Mouse (Mus musculus): ENCODE data around the gene Lrrfip2. TPM values are rescaled to one million over a fixed set of nuclear protein-coding genes. Genes with fewer than 3 reads are reported as not detected.

Gene Lrrfip2
- total and polyA plus RNA-seq, 3 experiments, result 16.6 to 30.9 (median 25.2) TPM

DNA sequence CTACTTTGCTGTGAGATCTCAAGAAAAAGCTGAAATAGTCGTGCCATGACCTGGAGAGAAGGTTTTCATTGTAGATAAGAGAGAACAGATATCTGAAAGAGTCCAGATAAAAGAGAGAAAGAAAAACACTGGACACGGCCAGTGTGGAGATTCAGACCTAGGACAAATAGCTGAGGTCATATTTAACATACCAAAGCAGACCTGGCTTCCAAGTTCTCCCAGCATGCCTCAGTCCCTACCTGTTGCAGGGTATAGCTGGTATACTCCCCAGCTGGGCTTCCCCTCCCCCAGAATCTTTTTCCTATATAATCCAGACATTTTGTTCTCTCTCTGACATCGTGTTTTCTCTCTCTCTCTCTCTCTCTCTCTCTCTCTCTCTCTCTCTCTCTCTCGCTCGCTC, 29.4 kb upstream of the Lrrfip2 start:
- TF ChIP-seq MAFK (IDR thresholded peaks at IDR 0.05; ENCODE audit: insufficient replicate concordance, low read length), result no peak
- TF ChIP-seq MYC (IDR thresholded peaks at IDR 0.05; ENCODE audit: low read depth, low read length), result no peak
- TF ChIP-seq JUN (IDR thresholded peaks at IDR 0.05; ENCODE audit: insufficient read depth, low read depth, low read length), result no peak
- TF ChIP-seq KAT2A (IDR thresholded peaks at IDR 0.05; ENCODE audit: insufficient replicate concordance, low read length), result no peak
- no peak for TF ChIP-seq MXI1 (IDR thresholded peaks at IDR 0.05; ENCODE audit: low read depth, low read length)
- TF ChIP-seq JUND (conservative IDR thresholded peaks at IDR 0.05; ENCODE audit: low read depth, low read length), result no peak
- TF ChIP-seq ZMIZ1 (IDR thresholded peaks at IDR 0.05; ENCODE audit: low read depth, low read length), result no peak
- TF ChIP-seq CHD1 (IDR thresholded peaks at IDR 0.05; ENCODE audit: low read depth, low read length), result no peak
- TF ChIP-seq USF1 (IDR thresholded peaks at IDR 0.05; ENCODE audit: low read depth, low read length), result no peak
- TF ChIP-seq CHD2 (IDR thresholded peaks at IDR 0.05; ENCODE audit: low read length), result no peak
- TF ChIP-seq USF2 (conservative IDR thresholded peaks at IDR 0.05; ENCODE audit: low read depth, low read length), result no peak
- TF ChIP-seq MAZ (IDR thresholded peaks at IDR 0.05; ENCODE audit: low read depth, low read length), result no peak
- TF ChIP-seq CTCF (conservative IDR thresholded peaks at IDR 0.05 in 1 of 2, IDR thresholded peaks at IDR 0.05 in 1 of 2; ENCODE audit: low read depth in 2 of 2, low read length in 2 of 2), result no peak
- no peak for TF ChIP-seq TBP (conservative IDR thresholded peaks at IDR 0.05; ENCODE audit: low read depth, low read length)
- no peak for TF ChIP-seq NRF1 (IDR thresholded peaks at IDR 0.05; ENCODE audit: low read depth, low read length)
- no peak for TF ChIP-seq IRF4 (IDR thresholded peaks at IDR 0.05; ENCODE audit: low read depth, low read length)
- no peak for TF ChIP-seq POLR2A (IDR thresholded peaks at IDR 0.05; ENCODE audit: low read depth, low read length)
- DNase-seq (ENCODE audit: extremely low read depth), result no peak
- no peak overlapping the region for H3K9ac ChIP-seq (ENCODE audit: insufficient read depth, low read depth)
- peaks cover 5% of the 10 kb centered on the region for H3K27me3 ChIP-seq (replicated peaks)
- no peak overlapping the region for H3K4me2 ChIP-seq (ENCODE audit: insufficient read depth, low read depth, poor library complexity, severe bottlenecking)
- peaks cover 11 to 17% of the 10 kb centered on the region in 2 experiments for H3K4me1 ChIP-seq (ENCODE audit: control insufficient read depth in 1 of 2, insufficient read depth in 2 of 2)
- H3K79me2 ChIP-seq (replicated peaks; ENCODE audit: control insufficient read depth, extremely low read depth, insufficient read depth, poor library complexity, severe bottlenecking), result no peaks in the 10 kb centered on the region
- in situ Hi-C loops (cut with MboI; ENCODE audit: low pct_ligation_motif_present, low pct_unique_long_range_greater_than_20kb, low sequenced_read_pairs), result no loop called here
- H3K9me3 ChIP-seq (replicated peaks; ENCODE audit: low read length), result no peaks in the 10 kb centered on the region
- H3K36me3 ChIP-seq (replicated peaks in 1 of 2; ENCODE audit: control insufficient read depth in 1 of 2, insufficient read depth in 1 of 2, low read length in 1 of 2), result no peaks in the 10 kb centered on the region
- H3K27ac ChIP-seq (ENCODE audit: insufficient read depth, low read depth), result no peak overlapping the region
- H3K4me3 ChIP-seq (replicated peaks in 1 of 3; ENCODE audit: low read depth in 2 of 3, low read length in 2 of 3, poor library complexity in 1 of 3), result no peak overlapping the region
- dilution Hi-C loops (cut with MboI; ENCODE audit: extremely low pct_ligation_motif_present, extremely low pct_unique_long_range_greater_than_20kb, low sequenced_read_pairs), result no loop called here

DNA sequence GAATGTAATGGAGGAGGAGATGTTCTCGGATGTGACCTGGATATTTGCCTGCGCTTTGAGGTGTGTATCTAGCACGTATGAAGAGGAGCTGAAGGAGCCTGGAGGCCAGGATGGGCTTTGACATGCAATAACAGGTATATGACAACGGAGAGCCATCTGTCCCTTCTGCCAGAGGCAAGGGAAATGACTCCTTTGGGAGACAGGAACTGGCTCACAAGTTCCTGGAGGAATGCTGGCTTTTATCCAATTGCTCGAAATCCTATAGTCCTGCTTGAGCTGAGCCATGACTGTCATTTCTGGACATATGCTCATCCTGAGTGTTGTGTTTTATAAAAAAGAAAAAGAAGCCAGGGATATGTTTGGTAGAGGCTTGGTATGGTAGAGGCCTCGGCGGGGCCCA, 28.5 kb upstream of the Lrrfip2 start:
- H3K79me2 ChIP-seq (replicated peaks; ENCODE audit: control insufficient read depth, extremely low read depth, insufficient read depth, poor library complexity, severe bottlenecking), result no peaks in the 10 kb centered on the region
- H3K9me3 ChIP-seq (replicated peaks; ENCODE audit: low read length), result no peaks in the 10 kb centered on the region
- H3K27me3 ChIP-seq (replicated peaks), result peaks cover 5% of the 10 kb centered on the region
- H3K4me2 ChIP-seq (ENCODE audit: insufficient read depth, low read depth, poor library complexity, severe bottlenecking), result no peak overlapping the region
- no peaks in the 10 kb centered on the region for H3K36me3 ChIP-seq (replicated peaks in 1 of 2; ENCODE audit: control insufficient read depth in 1 of 2, insufficient read depth in 1 of 2, low read length in 1 of 2)
- dilution Hi-C loops (cut with MboI; ENCODE audit: extremely low pct_ligation_motif_present, extremely low pct_unique_long_range_greater_than_20kb, low sequenced_read_pairs), result no loop called here
- in situ Hi-C loops (cut with MboI; ENCODE audit: low pct_ligation_motif_present, low pct_unique_long_range_greater_than_20kb, low sequenced_read_pairs), result no loop called here
- no peak for DNase-seq (ENCODE audit: extremely low read depth)
- H3K4me1 ChIP-seq (ENCODE audit: control insufficient read depth in 1 of 2, insufficient read depth in 2 of 2), result peaks cover 11 to 17% of the 10 kb centered on the region in 2 experiments
- TF ChIP-seq USF2 (conservative IDR thresholded peaks at IDR 0.05; ENCODE audit: low read depth, low read length), result no peak
- no peak for TF ChIP-seq NRF1 (IDR thresholded peaks at IDR 0.05; ENCODE audit: low read depth, low read length)
- no peak for TF ChIP-seq ZNF384 (IDR thresholded peaks at IDR 0.05; ENCODE audit: low read depth, low read length)
- no peak overlapping the region for H3K4me3 ChIP-seq (replicated peaks in 1 of 3; ENCODE audit: low read depth in 2 of 3, low read length in 2 of 3, poor library complexity in 1 of 3)
- no peak overlapping the region for H3K9ac ChIP-seq (ENCODE audit: insufficient read depth, low read depth)
- no peak overlapping the region for H3K27ac ChIP-seq (ENCODE audit: insufficient read depth, low read depth)
